Comparison of ENCODE assay signal across 11 mouse cellular contexts in the genomic region with DNA sequence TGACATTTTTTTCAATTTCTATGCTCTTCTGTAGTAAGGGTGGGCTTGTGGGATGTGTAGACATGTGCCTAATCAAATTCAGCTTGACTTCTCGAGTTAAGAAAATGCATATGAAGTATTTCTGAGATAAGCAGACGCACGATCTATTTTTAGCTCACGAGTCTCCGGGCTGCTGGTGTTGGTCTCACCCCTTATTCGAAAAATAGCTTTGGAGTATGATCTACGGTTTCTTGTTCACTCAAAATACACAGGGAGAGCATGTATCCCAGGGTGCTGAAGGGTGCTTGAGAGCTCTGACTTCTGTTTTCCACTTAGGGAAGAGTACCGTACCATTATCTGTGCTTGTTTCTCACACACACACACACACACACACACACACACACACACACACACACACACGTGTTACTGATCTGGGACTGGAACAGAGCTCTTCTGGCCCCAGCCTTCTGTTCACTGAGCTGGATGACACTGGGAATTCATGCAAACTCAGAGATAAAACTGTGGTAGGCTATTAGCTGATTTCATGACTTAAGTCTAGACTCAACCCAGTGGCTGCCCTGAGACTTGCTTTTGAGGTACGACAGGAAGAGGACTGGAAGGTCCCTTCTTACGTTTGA. TPM values are rescaled to one million over a fixed set of nuclear protein-coding genes. Genes with fewer than 3 reads are reported as not detected.
DNase-seq lines count a peak whose midpoint lies in the region; ATAC-seq and TF ChIP-seq lines count a peak whose summit lies in the region.
"Had no signal": no experiment of that assay in that cellular context is flagged by ENCODE, and none has a peak within 500 bp of the region (broad histone marks: within the 10 kb centered on the region; RNA-seq: fewer than 3 reads in every experiment).

No protein-coding gene starts in this region.

- no peaks in the 10 kb centered on the region for H3K9me3 ChIP-seq in embryonic facial prominence, embryonic 12.5 days
- no peaks in the 10 kb centered on the region for H3K9me3 ChIP-seq in embryonic facial prominence, embryonic 10.5 days
- no peaks in the 10 kb centered on the region for H3K9me3 ChIP-seq in lung, embryonic 14.5 days (ENCODE audit: low read depth, low read length)
- H3K9me3 ChIP-seq in forebrain, embryonic 16.5 days (ENCODE audit: control insufficient read depth, low read length): no peaks in the 10 kb centered on the region
- no peaks in the 10 kb centered on the region for H3K9me3 ChIP-seq in midbrain, embryonic 15.5 days

- H3K4me3 ChIP-seq in embryonic facial prominence, embryonic 12.5 days: no peak overlapping the region
- no peak overlapping the region for H3K4me3 ChIP-seq in embryonic facial prominence, embryonic 10.5 days
- no peak overlapping the region for H3K4me3 ChIP-seq in lung, embryonic 14.5 days (ENCODE audit: low read depth, low read length)
- no peak overlapping the region for H3K4me3 ChIP-seq in forebrain, embryonic 16.5 days (replicated peaks; ENCODE audit: low read length)
- H3K4me3 ChIP-seq in midbrain, embryonic 15.5 days: no peak overlapping the region
- H3K4me3 ChIP-seq: erythroblast, embryonic 14.5 days had no signal

- no peak overlapping the region for H3K9ac ChIP-seq in embryonic facial prominence, embryonic 12.5 days
- H3K9ac ChIP-seq in lung, embryonic 14.5 days: no peak overlapping the region
- H3K9ac ChIP-seq in forebrain, embryonic 16.5 days (replicated peaks; ENCODE audit: low read depth, low read length): no peak overlapping the region
- H3K9ac ChIP-seq in midbrain, embryonic 15.5 days: no peak overlapping the region

- WGBS in embryonic facial prominence, embryonic 12.5 days: 59% methylated on average over 11 of the region's 11 CpGs
- WGBS in embryonic facial prominence, embryonic 10.5 days: 86% methylated on average over 11 of the region's 11 CpGs
- 26% methylated on average over 11 of the region's 11 CpGs for WGBS in lung, embryonic 14.5 days
- WGBS in forebrain, embryonic 16.5 days: 61% methylated on average over 11 of the region's 11 CpGs
- 55% methylated on average over 11 of the region's 11 CpGs for WGBS in midbrain, embryonic 15.5 days

- H3K4me1 ChIP-seq in embryonic facial prominence, embryonic 12.5 days: peaks cover 4% of the 10 kb centered on the region
- H3K4me1 ChIP-seq in embryonic facial prominence, embryonic 10.5 days: peaks cover 5% of the 10 kb centered on the region; the same call in 1 of the 2 replicates
- 0 out of 2 replicates have a peak, but pooled peaks cover 4% of the 10 kb centered on the region for H3K4me1 ChIP-seq in lung, embryonic 14.5 days (ENCODE audit: insufficient read depth)
- peaks cover 15% of the 10 kb centered on the region for H3K4me1 ChIP-seq in forebrain, embryonic 16.5 days (replicated peaks; ENCODE audit: control insufficient read depth, insufficient read depth, low read length)
- peaks cover 11% of the 10 kb centered on the region; the same call in 1 of the 2 replicates for H3K4me1 ChIP-seq in midbrain, embryonic 15.5 days

- no peaks in the 10 kb centered on the region for H3K36me3 ChIP-seq in embryonic facial prominence, embryonic 12.5 days
- no peaks in the 10 kb centered on the region for H3K36me3 ChIP-seq in embryonic facial prominence, embryonic 10.5 days (replicated peaks)
- H3K36me3 ChIP-seq in lung, embryonic 14.5 days (ENCODE audit: insufficient read depth): no peaks in the 10 kb centered on the region
- H3K36me3 ChIP-seq in forebrain, embryonic 16.5 days (ENCODE audit: control insufficient read depth, insufficient read depth): no peaks in the 10 kb centered on the region
- H3K36me3 ChIP-seq in midbrain, embryonic 15.5 days (replicated peaks): no peaks in the 10 kb centered on the region

- no peak overlapping the region for H3K4me2 ChIP-seq in embryonic facial prominence, embryonic 12.5 days (replicated peaks)
- H3K4me2 ChIP-seq in lung, embryonic 14.5 days: no peak overlapping the region
- 0 out of 2 replicates have a peak overlapping the region, but pooled peaks have one; percentile 7 for H3K4me2 ChIP-seq in forebrain, embryonic 16.5 days (ENCODE audit: low read length)
- no peak overlapping the region for H3K4me2 ChIP-seq in midbrain, embryonic 15.5 days

- no peaks in the 10 kb centered on the region for H3K27me3 ChIP-seq in embryonic facial prominence, embryonic 12.5 days
- no peaks in the 10 kb centered on the region; the same call in 1 of the 2 replicates for H3K27me3 ChIP-seq in embryonic facial prominence, embryonic 10.5 days (replicated peaks; ENCODE audit: low read depth, poor library complexity, severe bottlenecking)
- no peaks in the 10 kb centered on the region for H3K27me3 ChIP-seq in lung, embryonic 14.5 days (ENCODE audit: insufficient read depth, low read length)
- H3K27me3 ChIP-seq in forebrain, embryonic 16.5 days (replicated peaks; ENCODE audit: control insufficient read depth, insufficient read depth, low read length): no peaks in the 10 kb centered on the region
- H3K27me3 ChIP-seq in midbrain, embryonic 15.5 days (replicated peaks): no peaks in the 10 kb centered on the region

- no peak for TF ChIP-seq CTCF in lung, embryonic 14.5 days (IDR thresholded peaks at IDR 0.05; ENCODE audit: low read depth)

- DNase-seq in embryonic facial prominence, embryonic 10.5 days (ENCODE audit: low spot score): no peak
- peak; percentile 69 for DNase-seq in lung, embryonic 14.5 days
- no peak for DNase-seq in lung, postnatal 10 days
- no peak for DNase-seq in adrenal gland, postnatal 4 days (ENCODE audit: low spot score in 2 of 2)
- no peak for DNase-seq in ovary, postnatal 14 days (ENCODE audit: low spot score)
- DNase-seq: adrenal gland, adult 8-10 months; cerebellum, adult 9-10 months had no signal

- no peak for ATAC-seq in embryonic facial prominence, embryonic 12.5 days (ENCODE audit: insufficient number of reproducible peaks, insufficient read depth, low FRiP score, low TSS enrichment)
- ATAC-seq in lung, embryonic 14.5 days (ENCODE audit: insufficient read depth): peak; percentile 61; the same call in 1 of the 2 replicates
- peak; percentile 86 for ATAC-seq in forebrain, embryonic 16.5 days
- peak; percentile 68 for ATAC-seq in midbrain, embryonic 15.5 days (replicated peaks)

- H3K27ac ChIP-seq in embryonic facial prominence, embryonic 12.5 days: 0 out of 2 replicates have a peak overlapping the region, but pooled peaks have one; percentile 23
- no peak overlapping the region for H3K27ac ChIP-seq in embryonic facial prominence, embryonic 10.5 days (replicated peaks)
- H3K27ac ChIP-seq in lung, embryonic 14.5 days (ENCODE audit: low read depth): peak overlapping the region; percentile 66
- H3K27ac ChIP-seq in forebrain, embryonic 16.5 days (ENCODE audit: low read length): peak overlapping the region; percentile 67
- H3K27ac ChIP-seq in midbrain, embryonic 15.5 days: no peak overlapping the region

RNA-seq across cellular contexts. Expression of gene Map4k3, which starts 34.9 kb away (rescaled TPM):
- polyA plus RNA-seq in embryonic facial prominence, embryonic 12.5 days (2016; fragmentation: Nextera tagmentation; extraction: Ambion mirVana): 34.7 and 37.0 TPM in 2 replicates
- polyA plus RNA-seq in embryonic facial prominence, embryonic 10.5 days (2016; fragmentation: Nextera tagmentation; extraction: Ambion mirVana): 19.4 and 22.3 TPM in 2 replicates
- 62.7 and 64.7 TPM in 2 replicates for polyA plus RNA-seq in lung, embryonic 14.5 days (2014; fragmentation: Nextera tagmentation; extraction: Ambion mirVana)
- 28.8 and 33.2 TPM in 2 replicates for polyA plus RNA-seq in forebrain, embryonic 16.5 days (2015; fragmentation: Nextera tagmentation; extraction: Ambion mirVana)
- polyA plus RNA-seq in midbrain, embryonic 15.5 days (2015; fragmentation: Nextera tagmentation; extraction: Ambion mirVana): 26.5 and 26.8 TPM in 2 replicates
- total RNA-seq in adrenal gland, postnatal 4 days (2021): 10 to 100 TPM; 48.7 to 57.6 TPM
- polyA plus RNA-seq: erythroblast, embryonic 14.5 days had no signal

Comparison
In these comparisons a context has a peak if more than half of its experiments do, and no peak if none do; other contexts are left out.
1. H3K27ac ChIP-seq: peak in embryonic facial prominence, embryonic 12.5 days (single experiment), lung, embryonic 14.5 days (single experiment) and forebrain, embryonic 16.5 days (single experiment); none in embryonic facial prominence, embryonic 10.5 days (single experiment) and midbrain, embryonic 15.5 days (single experiment).